Mouse (Mus musculus): ENCODE results near the gene Aimp1.

Aimp1 gene

GRCm38 (mm10) chr3:132684231-132684928 is at the start of gene Aimp1:
Gene Aimp1, minus strand, starts transcription at chr3:132684370.
- DNase-seq, result no peak

- no peak for DNase-seq
Observed at GRCm38 (mm10) chr3:132724326-132724725, 40.2 kb upstream of the Aimp1 start.

DNA sequence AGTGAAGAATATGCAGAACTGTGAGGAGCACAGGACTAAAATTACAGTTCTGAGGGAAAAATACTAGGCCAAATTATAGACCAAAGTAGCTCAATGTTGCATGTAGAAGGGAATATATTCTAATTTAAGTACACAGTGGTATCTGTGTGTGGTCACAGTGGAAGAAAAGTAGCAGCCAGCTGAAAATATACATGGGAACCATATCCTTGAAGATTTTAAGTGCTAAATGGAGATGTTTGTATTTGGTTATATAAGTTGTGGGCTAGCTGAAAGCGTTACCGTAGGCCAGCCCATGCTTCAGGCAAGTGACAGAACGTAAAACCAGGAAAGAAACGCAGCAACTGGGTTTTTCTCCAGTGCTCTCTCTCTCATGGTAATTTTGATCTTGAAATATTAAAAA is 33.1 kb upstream of the Aimp1 start:
- no peak for DNase-seq

- no peak for DNase-seq
Observed at GRCm38 (mm10) chr3:132713913-132714312, 29.7 kb upstream of the Aimp1 start.

GRCm38 (mm10) chr3:132706977-132707376 is 22.8 kb upstream of the Aimp1 start:
- DNase-seq, result no peak

DNA sequence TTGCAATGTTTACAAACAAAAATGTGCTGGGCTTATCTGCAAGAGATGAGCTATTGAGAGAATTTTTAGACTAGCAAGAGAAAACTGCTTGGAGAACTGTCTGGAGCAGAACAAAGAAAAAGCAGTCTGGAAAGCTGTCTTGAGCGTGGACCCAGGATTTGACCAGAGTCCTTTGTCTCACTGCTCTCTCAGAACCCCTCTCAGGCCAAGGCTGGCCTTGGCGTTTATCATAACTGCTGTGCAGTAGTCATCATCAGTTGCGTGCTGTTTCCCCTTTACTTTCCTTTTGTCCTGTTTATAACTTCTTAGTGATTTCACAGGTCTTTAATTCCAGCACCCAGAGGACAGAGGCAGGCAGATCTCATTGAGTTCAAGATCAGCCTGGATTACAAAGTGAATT is 20.0 kb upstream of the Aimp1 start:
- DNase-seq, result no peak

DNA sequence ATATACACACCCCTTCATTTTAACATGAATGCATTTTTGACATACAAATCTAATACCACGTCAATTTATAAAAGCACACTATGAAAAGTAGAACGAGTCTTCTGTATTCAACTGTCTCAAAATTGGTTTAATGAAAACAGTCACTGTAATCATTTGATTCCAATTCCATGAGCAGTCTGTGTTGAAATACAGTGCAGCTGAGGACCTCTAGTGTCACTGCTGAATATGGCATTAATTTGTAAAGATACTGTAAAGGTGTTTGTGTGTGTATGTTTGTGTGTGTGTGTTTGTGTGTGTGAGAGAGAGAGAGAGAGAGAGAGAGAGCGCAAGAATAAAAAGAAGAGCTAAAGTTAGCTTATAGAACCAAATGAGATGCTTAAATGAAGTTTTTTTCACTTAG is 17.2 kb upstream of the Aimp1 start:
- DNase-seq, result no peak

- DNase-seq, result peak; percentile 85 to 90
Observed at GRCm38 (mm10) chr3:132683447-132684230, 531 bp downstream of the Aimp1 start, which contains the start of gene Tbck. Gene Tbck, plus strand, starts transcription at chr3:132684144.

GRCm38 (mm10) chr3:132677494-132677893 is 6.7 kb downstream of the Aimp1 start:
- no peak for DNase-seq

- DNase-seq, result no peak
Observed at GRCm38 (mm10) chr3:132655955-132656354, 28.2 kb downstream of the Aimp1 start.

DNA sequence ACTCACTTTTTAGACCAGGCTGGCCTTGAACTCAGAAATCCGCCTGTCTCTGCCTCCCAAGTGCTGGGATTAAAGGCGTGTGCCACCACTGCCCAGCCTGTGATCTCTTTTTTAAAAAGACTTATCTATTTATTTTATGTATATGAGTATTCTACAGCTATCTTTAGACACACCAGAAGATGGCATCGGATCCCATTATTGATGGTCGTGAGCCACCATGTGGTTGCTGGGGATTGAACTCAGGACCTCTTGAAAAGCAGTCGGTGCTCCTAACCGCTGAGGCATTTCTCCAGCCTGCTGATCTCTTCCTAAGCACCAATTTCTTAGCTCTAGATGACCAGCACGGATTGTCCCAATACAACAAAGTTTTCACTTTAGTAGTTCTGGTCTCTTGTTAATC is 30.2 kb downstream of the Aimp1 start:
- no peak for DNase-seq

DNA sequence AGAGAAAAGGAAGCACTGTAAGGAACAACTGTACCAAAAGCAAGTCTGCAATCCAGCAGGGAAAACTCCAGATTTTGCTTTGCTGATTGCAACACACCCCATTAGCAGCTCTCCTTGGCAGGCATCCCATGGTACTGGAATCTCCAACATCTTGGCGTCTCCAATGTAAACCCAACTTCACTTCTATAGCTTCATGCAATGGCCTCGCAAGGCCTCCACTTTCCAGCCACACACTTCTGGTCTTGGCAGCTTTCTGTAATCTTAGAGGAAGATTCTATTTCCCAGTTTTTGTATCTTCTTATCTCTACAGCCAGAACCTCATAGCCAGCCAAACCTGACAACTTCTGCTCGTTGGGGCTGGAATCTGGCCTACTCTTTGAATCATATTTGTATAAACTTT is 32.4 kb downstream of the Aimp1 start:
- no peak for DNase-seq

GRCm38 (mm10) chr3:132650191-132650590 is 34.0 kb downstream of the Aimp1 start:
- DNase-seq, result no peak

DNA sequence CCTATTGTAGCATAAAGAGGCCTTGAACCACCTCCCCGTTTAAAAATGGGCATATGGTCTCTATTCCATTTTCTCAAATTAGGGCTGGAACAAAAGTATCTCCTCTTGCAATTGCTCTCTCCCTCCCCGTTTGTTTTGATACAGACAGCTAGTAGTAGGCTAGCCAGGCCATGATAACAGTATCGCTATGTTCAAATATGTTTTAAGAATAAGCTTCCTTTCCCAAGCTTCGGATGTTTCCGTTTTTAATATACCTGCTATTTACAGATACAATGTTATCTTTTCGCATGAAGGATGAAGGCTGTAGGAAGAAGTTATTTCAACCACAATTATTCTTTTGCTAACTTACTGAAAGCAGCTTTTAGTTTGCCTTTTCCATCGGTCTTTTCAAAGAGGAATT is 34.8 kb downstream of the Aimp1 start:
- no peak for DNase-seq

- DNase-seq, result no peak
Observed at GRCm38 (mm10) chr3:132646814-132647213, 37.4 kb downstream of the Aimp1 start.

GRCm38 (mm10) chr3:132644071-132644470 is 40.1 kb downstream of the Aimp1 start:
- no peak for DNase-seq

DNA sequence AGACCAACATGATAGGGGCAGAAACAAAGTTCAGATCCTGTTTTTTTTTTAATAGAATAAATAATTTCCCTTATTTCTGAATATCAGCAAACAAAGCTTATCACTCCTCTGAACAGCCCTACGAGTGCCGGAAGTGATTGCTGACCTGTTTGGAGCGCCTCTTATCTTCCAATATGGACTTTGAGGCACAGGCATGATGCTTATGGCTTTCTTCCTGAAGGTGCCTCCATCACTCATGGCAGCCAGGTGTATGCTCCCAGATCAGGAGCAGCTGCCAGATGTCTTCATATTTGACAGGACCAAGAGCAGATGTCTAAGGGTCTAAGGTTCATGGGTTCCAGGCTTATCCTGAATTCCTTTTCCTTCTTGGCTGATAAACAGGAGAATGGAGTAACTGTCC is 47.1 kb downstream of the Aimp1 start:
- DNase-seq, result no peak

DNA sequence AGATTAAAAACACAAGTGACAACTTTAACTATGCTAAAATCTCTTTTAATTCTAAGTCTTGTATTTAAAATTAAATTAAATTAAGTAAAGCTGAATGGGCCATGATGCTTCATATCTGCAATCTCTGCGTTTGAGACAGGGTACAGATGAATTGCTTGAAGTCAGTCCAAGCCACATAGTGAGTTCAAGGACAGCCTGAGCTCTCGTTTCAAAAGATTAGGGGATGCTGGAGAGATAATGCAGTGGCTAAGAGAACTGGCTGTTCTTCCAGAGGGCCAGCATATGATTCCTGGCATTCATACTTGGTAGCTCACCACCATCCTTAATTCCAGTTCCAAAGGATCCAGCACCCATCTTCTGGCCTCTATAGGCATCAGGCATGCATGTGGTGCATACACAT is 50.9 kb downstream of the Aimp1 start:
- no peak for DNase-seq

GRCm38 (mm10) chr3:132629601-132630239 is 54.5 kb downstream of the Aimp1 start, which contains the start of gene Gimd1:
Gene Gimd1, plus strand, starts transcription at chr3:132629820.
- DNase-seq, result no peak

DNA sequence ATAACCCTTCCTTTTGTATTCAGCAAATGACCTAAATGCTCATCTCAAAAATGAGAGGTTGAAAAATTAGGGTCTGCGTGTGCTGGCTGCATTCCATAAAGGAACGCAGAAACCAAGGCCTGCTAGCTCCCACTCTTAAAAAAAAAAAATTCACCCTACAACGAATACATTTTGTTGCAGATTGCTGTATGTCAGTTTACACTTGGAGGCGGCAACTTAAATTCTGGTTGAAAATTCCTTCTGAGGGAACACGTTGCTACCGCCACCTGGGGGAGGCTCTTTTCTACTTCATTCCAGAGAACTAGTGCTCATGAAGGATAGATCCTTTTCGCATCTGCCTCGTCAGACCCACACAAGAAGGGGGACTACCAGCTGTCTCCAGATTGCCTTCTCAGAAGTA is 55.4 kb downstream of the Aimp1 start:
- no peak for DNase-seq
